Mouse (Mus musculus): ENCODE measurements around the gene Chpf2.

The Chpf2 gene

DNA sequence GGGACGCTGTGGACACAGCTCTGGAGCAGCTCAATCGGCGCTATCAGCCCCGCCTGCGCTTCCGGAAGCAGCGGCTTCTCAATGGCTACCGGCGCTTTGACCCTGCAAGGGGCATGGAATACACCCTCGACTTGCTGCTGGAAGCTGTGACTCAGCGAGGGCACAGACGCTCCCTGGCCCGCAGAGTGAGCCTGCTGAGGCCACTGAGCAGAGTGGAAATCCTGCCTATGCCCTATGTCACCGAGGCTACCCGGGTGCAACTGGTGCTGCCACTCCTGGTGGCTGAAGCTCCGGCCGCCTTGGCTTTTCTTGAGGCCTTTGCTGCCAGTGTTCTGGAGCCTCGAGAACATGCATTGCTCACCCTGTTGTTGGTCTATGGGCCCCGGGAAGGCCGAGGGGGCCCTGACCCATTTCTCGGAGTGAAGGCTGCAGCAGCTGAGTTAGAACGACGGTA is 4.8 kb downstream of the Chpf2 start:
- DNase-seq (ENCODE audit: extremely low spot score, low read depth, low spot score), result no peak

GRCm38 (mm10) chr5:24591796-24592470 is 5.4 kb downstream of the Chpf2 start:
- no peak for DNase-seq (ENCODE audit: extremely low spot score, low read depth, low spot score)

DNA sequence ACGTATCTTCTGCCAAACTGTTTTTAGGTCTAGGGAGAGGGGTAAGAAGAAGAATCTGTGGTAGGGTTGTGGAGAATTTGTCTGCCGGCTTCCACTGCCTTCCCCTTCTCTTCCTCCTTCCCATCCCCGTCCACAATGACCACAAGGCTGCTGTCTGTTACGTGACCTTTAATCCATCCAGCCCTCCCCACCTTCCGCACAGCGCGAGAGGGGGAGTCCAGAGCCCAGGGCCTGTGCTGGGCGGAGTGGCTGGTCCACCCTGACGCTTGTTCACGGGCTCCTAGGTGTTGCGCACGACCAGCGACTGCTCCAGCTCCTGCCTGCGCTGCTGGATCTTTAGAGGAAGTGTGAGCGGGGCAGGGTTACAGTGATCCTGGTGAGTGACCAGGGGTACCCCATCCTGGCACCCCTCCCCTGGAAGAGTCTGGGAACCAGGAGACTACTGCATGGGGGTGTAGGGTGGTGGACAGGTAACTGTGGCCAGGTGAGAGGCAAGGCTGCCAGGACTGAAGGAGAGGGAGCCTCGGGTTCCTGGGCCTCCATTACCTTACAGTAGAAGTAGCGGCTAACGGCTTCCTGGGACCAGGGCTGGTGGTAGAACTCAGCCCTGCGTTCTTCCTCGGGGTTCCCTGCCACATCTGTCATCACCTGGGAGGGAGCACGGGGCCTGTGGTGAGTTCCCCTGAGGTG is 6.1 kb downstream of the Chpf2 start:
- no peak for DNase-seq (ENCODE audit: extremely low spot score, low read depth, low spot score)

DNA sequence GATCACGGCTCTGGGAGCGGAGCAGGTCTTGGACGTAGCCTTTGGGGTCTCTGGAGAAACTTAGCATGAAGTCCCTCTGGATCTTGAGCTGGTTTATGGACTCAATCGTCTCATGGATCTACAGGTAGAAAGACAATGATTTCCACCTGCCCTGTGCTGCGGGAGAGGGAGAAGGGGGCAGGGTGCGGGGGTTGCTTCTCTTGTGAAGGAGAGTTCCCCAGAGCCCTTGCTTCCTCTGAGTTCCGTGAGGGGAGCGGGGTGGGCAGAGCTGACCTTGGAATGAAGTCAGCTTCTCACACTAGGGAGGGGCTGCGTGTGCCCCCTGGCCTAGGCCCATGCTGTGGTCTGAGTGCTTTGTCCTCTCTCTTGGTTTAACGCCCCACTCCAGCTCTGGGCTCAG is 6.7 kb downstream of the Chpf2 start:
- no peak for DNase-seq (ENCODE audit: extremely low spot score, low read depth, low spot score)

DNA sequence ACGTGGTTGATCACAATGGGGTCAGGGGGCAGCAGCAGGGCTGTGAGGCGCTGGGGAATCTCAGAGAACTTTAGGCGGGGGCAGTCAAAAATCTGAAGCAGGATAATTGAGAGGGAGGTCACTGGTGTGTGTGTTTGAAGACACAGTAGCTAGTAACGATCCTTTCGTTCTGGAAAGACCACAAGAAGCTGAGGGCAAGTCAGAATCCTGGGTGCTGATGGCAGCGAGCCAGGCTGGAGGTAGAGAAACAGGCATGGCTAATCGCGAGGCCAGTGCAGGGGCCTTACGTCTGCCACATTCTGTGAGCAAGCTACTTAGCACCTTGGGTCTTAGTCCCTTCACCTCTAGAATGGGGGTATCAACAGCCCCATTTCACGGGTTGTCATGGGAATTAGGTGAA is 7.4 kb downstream of the Chpf2 start:
- no peak for DNase-seq (ENCODE audit: extremely low spot score, low read depth, low spot score)

- no peak for DNase-seq (ENCODE audit: extremely low spot score, low read depth, low spot score)
Measured at GRCm38 (mm10) chr5:24594346-24594745, 7.8 kb downstream of the Chpf2 start.

GRCm38 (mm10) chr5:24595261-24595660 is 8.7 kb downstream of the Chpf2 start:
- no peak for DNase-seq (ENCODE audit: extremely low spot score, low read depth, low spot score)

- no peak for DNase-seq (ENCODE audit: extremely low spot score, low read depth, low spot score)
Measured at GRCm38 (mm10) chr5:24595786-24596380, 9.3 kb downstream of the Chpf2 start.

DNA sequence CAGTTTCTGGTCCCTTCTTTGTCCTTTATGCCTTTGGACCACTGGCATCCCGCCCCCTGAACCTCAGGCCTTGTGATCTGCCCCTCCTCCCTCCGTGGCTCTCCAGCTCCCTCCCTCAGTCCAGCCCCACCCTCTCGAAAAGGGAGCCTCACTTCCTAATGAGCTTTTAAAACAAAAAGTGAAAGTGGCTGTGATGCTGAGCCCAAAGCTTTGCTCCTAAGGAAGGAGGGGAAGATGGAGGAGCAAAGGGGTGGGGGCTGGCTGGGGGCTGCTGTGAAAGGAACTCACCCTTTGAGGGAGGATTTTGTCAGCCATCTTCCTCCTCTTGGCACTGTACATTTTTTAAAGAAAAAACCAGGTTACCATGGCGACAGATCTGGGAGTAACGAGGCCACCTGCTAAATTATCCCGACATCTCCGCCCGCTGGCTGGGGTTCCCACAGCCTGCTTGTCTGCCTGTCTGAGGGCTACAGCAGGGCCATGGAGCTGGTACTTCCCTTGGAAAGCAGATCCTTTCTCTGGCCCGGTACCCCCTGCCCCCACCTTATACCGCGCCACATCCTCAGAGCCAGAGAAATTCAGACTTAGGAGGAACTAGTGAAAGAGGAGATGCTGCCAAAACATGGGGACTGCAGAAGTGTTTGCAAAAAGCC is 10.1 kb downstream of the Chpf2 start:
- no peak for DNase-seq (ENCODE audit: extremely low spot score, low read depth, low spot score)

- peak; percentile 86 for DNase-seq (ENCODE audit: extremely low spot score, low read depth, low spot score)
Measured at GRCm38 (mm10) chr5:24597221-24597728, 10.7 kb downstream of the Chpf2 start.

DNA sequence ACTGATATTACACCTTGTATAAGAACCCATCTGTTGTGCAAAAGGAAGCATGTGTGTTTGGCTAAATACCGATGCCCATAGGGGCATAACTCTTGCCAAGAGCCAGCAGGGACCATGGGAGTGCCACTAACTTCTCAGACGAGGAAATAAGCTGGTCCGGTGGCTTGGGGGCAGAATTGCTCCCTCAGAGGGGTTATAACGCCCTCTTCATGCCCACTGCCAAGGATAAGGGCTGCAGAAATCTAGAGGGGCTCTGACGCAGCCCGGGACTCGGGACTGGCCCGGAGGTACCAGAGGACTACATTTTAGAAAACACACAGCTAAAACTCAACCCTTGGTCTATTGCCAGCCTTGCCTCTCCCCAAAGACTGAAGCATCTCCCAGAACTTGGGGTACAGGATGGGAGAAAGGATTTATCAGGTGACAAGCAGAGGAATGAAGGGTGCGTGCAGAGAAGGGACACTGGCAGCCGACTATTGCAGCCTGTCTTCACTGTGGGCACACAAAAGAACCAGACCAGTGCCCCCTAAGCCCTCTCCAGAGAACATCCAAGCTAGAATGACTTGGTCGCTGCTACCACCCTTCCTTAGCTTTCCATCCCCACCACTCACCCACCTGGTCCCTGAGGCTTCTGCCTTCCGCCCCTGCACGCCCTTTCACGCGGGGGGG is 11.5 kb downstream of the Chpf2 start:
- no peak for DNase-seq (ENCODE audit: extremely low spot score, low read depth, low spot score)

DNA sequence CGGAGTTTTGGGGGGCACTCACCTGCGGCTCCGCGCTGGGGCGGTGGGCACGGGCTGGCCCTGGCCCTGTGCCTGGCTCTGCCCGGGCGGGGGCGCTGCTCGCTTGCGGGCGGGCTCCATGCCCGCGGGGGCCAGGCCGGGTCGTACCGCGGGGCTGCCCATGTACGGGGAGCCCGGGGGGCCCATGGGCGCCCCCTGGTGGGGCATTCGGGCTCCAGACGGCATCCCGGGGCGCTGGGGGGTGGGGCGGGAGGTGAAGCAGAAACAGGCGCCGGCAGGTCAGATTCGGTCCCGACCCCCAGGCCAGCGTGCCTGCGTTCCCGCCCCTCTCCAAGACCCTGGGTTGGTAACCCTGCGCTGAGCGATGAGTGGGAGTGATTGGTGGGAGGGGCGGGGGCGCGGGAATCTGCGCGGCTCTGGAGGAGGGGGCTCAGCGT is 12.0 kb downstream of the Chpf2 start:
- DNase-seq (ENCODE audit: extremely low spot score, low read depth, low spot score), result no peak

- no peak for DNase-seq (ENCODE audit: extremely low spot score, low read depth, low spot score)
Measured at GRCm38 (mm10) chr5:24599137-24599536, 12.6 kb downstream of the Chpf2 start.

- DNase-seq (ENCODE audit: extremely low spot score, low read depth, low spot score), result no peak
Measured at GRCm38 (mm10) chr5:24600236-24600635, 13.7 kb downstream of the Chpf2 start.

GRCm38 (mm10) chr5:24601071-24601835 is 14.7 kb downstream of the Chpf2 start:
- DNase-seq (ENCODE audit: extremely low spot score, low read depth, low spot score), result no peak

- DNase-seq (ENCODE audit: extremely low spot score, low read depth, low spot score), result no peak
Measured at GRCm38 (mm10) chr5:24601911-24602750, 15.6 kb downstream of the Chpf2 start.

GRCm38 (mm10) chr5:24602751-24603343 is 16.3 kb downstream of the Chpf2 start:
- no peak for DNase-seq (ENCODE audit: extremely low spot score, low read depth, low spot score)

DNA sequence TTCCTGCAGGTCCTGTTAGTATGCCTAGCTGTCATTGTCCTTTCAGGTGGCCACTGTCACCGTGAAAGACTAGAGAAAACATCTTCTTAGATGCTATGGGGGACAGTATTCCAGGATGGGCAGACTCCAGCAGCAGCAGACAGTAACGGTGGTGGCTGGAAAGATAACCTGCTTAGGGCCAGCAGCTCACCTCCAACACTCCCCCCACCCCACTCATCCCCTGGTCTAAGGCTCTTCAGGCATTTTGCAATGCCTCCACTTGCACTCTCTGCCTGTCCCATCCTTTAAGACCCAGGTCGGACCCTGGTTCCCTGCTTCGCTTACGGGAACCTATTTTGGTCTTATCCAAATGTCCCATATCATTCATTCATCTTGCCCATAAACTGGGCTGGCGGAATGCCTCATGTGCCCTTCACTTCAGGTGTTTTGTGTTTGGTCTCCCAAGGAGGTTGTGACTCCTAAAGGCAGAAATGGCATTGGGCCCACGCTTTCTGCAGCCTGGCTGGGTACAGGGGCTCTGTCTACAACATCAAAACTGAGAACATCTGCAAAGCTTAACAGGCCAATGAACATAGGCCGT is 17.0 kb downstream of the Chpf2 start:
- DNase-seq (ENCODE audit: extremely low spot score, low read depth, low spot score), result no peak

Data from hindlimb bud, embryonic 11.5 days (tissue).